Mouse (Mus musculus): Measurements from ENCODE around the gene Abhd17c. TPM values are rescaled to one million over a fixed set of nuclear protein-coding genes. Genes with fewer than 3 reads are reported as not detected.
A peak's percentile ranks its signal among the peaks of the same experiment; 100 is the strongest.
"Not testable (repeated sequence)": the region's sequence is repeated elsewhere in the genome, so short reads cannot be mapped to it uniquely, and the experiment has no call there.

Abhd17c gene
- polyA plus RNA-seq, 1 experiment from 2014 or later = 3.2 TPM

DNA sequence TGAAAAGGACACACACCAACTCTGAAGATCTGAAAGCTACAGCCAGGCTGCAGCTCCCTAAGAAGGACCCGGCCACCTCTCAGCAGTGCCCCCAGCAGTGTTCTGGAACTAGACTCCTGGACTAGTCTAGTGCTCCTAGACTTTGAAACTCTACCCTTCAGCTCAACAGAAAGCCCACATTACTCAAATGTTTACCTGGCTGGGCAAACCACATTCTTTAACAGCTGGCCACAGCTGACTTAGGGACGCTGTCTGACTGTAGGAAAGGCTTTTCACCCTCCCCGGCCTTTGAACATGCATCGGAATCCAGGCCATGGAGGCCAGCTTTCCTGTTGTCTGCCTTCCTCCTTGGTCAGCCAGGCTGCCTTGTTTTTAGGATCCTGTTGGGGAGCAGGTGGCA lies 20.0 kb downstream of the Abhd17c start:
- 65% methylated on average over 4 of the region's 4 CpGs for WGBS (ENCODE audit: insufficient replicate concordance)
- Histone ChIP-seq H3K36me3 (ENCODE audit: control insufficient read depth, insufficient read depth) (no peaks in the 10 kb centered on the region), H3K27ac (ENCODE audit: low read length) (no peak overlapping the region), H3K27me3 (ENCODE audit: control insufficient read depth, insufficient read depth, low read depth, low read length) (no peaks in the 10 kb centered on the region), H3K9ac (ENCODE audit: low read depth, low read length) (no peak overlapping the region), H3K4me1 (ENCODE audit: control insufficient read depth, low read depth, low read length) (peaks cover 5% of the 10 kb centered on the region), H3K4me2 (ENCODE audit: low read depth, low read length) (no peak overlapping the region), H3K4me3 (ENCODE audit: low read depth, low read length) (no peak overlapping the region), H3K9me3 (replicated peaks; ENCODE audit: control insufficient read depth, low read length) (no peaks in the 10 kb centered on the region)
- ATAC-seq (ENCODE audit: low read depth) = peak; percentile 44; the same call in 1 of the 2 replicates

- H3K9me3 ChIP-seq (replicated peaks; ENCODE audit: control insufficient read depth, low read length) = no peaks in the 10 kb centered on the region
- no peak overlapping the region for H3K9ac ChIP-seq (ENCODE audit: low read depth, low read length)
- no peak overlapping the region for H3K27ac ChIP-seq (ENCODE audit: low read length)
- H3K27me3 ChIP-seq (ENCODE audit: control insufficient read depth, insufficient read depth, low read depth, low read length) = no peaks in the 10 kb centered on the region
- no peak overlapping the region for H3K4me3 ChIP-seq (ENCODE audit: low read depth, low read length)
- no peak overlapping the region for H3K4me2 ChIP-seq (ENCODE audit: low read depth, low read length)
- peaks cover 3% of the 10 kb centered on the region; the same call in 1 of the 2 replicates for H3K4me1 ChIP-seq (ENCODE audit: control insufficient read depth, low read depth, low read length)
- 70% methylated on average over 8 of the region's 8 CpGs for WGBS (ENCODE audit: insufficient replicate concordance)
- no peak for ATAC-seq (ENCODE audit: low read depth)
- no peaks in the 10 kb centered on the region for H3K36me3 ChIP-seq (ENCODE audit: control insufficient read depth, insufficient read depth)
Measured at GRCm38 (mm10) chr7:84128661-84129060, 23.0 kb downstream of the Abhd17c start.

- Histone ChIP-seq H3K9ac (ENCODE audit: low read depth, low read length) (no peak overlapping the region), H3K36me3 (ENCODE audit: control insufficient read depth, insufficient read depth) (no peaks in the 10 kb centered on the region), H3K9me3 (replicated peaks; ENCODE audit: control insufficient read depth, low read length) (no peaks in the 10 kb centered on the region), H3K27me3 (ENCODE audit: control insufficient read depth, insufficient read depth, low read depth, low read length) (no peaks in the 10 kb centered on the region), H3K4me3 (ENCODE audit: low read depth, low read length) (no peak overlapping the region), H3K4me1 (ENCODE audit: control insufficient read depth, low read depth, low read length) (peaks cover 11% of the 10 kb centered on the region), H3K4me2 (ENCODE audit: low read depth, low read length) (no peak overlapping the region), H3K27ac (ENCODE audit: low read length) (no peak overlapping the region)
- 53% methylated on average over 1 of the region's 1 CpGs for WGBS (ENCODE audit: insufficient replicate concordance)
- ATAC-seq (ENCODE audit: low read depth) = no peak
Measured at GRCm38 (mm10) chr7:84125730-84126129, 26.0 kb downstream of the Abhd17c start.

- not testable (repeated sequence) for H3K4me3 ChIP-seq (ENCODE audit: low read depth, low read length); H3K36me3 ChIP-seq (ENCODE audit: control insufficient read depth, insufficient read depth); H3K9ac ChIP-seq (ENCODE audit: low read depth, low read length); H3K4me2 ChIP-seq (ENCODE audit: low read depth, low read length); H3K27me3 ChIP-seq (ENCODE audit: control insufficient read depth, insufficient read depth, low read depth, low read length); ATAC-seq (ENCODE audit: low read depth); H3K9me3 ChIP-seq (replicated peaks; ENCODE audit: control insufficient read depth, low read length); H3K27ac ChIP-seq (ENCODE audit: low read length)
- WGBS (ENCODE audit: insufficient replicate concordance) = 62% methylated on average over 3 of the region's 4 CpGs
- H3K4me1 ChIP-seq (ENCODE audit: control insufficient read depth, low read depth, low read length) = peaks cover 16% of the 10 kb centered on the region
Measured at GRCm38 (mm10) chr7:84123651-84124050, 28.0 kb downstream of the Abhd17c start.

DNA sequence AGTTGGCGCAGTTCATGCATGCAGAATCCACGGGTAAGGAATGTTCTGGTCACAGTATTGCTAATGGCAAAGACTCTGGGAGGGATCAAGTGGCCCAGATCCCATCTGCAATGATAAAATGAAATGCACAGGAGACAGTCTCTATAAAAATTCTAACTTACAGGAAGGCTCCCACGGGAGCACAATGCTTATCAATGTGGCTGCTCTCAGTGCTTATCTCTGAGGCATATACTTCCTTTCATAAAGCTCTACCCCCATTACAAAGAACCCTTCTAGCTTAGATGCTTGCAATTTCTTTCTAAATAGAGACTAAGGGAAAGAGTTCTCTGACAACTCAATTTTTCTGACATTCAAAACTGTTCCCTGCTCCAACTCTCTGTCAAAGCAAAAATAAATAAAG lies 29.9 kb downstream of the Abhd17c start:
- Histone ChIP-seq H3K36me3 (ENCODE audit: control insufficient read depth, insufficient read depth) (no peaks in the 10 kb centered on the region), H3K4me1 (ENCODE audit: control insufficient read depth, low read depth, low read length) (peaks cover 16% of the 10 kb centered on the region), H3K27ac (ENCODE audit: low read length) (no peak overlapping the region), H3K9ac (ENCODE audit: low read depth, low read length) (no peak overlapping the region), H3K4me3 (ENCODE audit: low read depth, low read length) (no peak overlapping the region), H3K9me3 (replicated peaks; ENCODE audit: control insufficient read depth, low read length) (no peaks in the 10 kb centered on the region), H3K4me2 (ENCODE audit: low read depth, low read length) (no peak overlapping the region), H3K27me3 (ENCODE audit: control insufficient read depth, insufficient read depth, low read depth, low read length) (no peaks in the 10 kb centered on the region)
- no peak for ATAC-seq (ENCODE audit: low read depth)
- 35% methylated on average over 3 of the region's 3 CpGs for WGBS (ENCODE audit: insufficient replicate concordance)

GRCm38 (mm10) chr7:84120142-84120760 lies 31.4 kb downstream of the Abhd17c start:
- WGBS (ENCODE audit: insufficient replicate concordance) = 53% methylated on average over 5 of the region's 5 CpGs
- no peak for ATAC-seq (ENCODE audit: low read depth)
- H3K4me1 ChIP-seq (ENCODE audit: control insufficient read depth, low read depth, low read length) = peaks cover 16% of the 10 kb centered on the region

GRCm38 (mm10) chr7:84119216-84120105 lies 32.2 kb downstream of the Abhd17c start:
- Histone ChIP-seq H3K36me3 (ENCODE audit: control insufficient read depth, insufficient read depth) (no peaks in the 10 kb centered on the region), H3K4me1 (ENCODE audit: control insufficient read depth, low read depth, low read length) (peaks cover 16% of the 10 kb centered on the region), H3K4me2 (ENCODE audit: low read depth, low read length) (no peak overlapping the region), H3K9ac (ENCODE audit: low read depth, low read length) (no peak overlapping the region), H3K27ac (ENCODE audit: low read length) (no peak overlapping the region), H3K4me3 (ENCODE audit: low read depth, low read length) (no peak overlapping the region), H3K9me3 (replicated peaks; ENCODE audit: control insufficient read depth, low read length) (no peaks in the 10 kb centered on the region), H3K27me3 (ENCODE audit: control insufficient read depth, insufficient read depth, low read depth, low read length) (no peaks in the 10 kb centered on the region)
- WGBS (ENCODE audit: insufficient replicate concordance) = 69% methylated on average over 12 of the region's 12 CpGs
- no peak for ATAC-seq (ENCODE audit: low read depth)

More at GRCm38 (mm10) chr7:84120142-84120760, 31.4 kb downstream of the Abhd17c start:
- Histone ChIP-seq H3K27ac (ENCODE audit: low read length) (no peak overlapping the region; the same call in none of the 2 replicates), H3K36me3 (ENCODE audit: control insufficient read depth, insufficient read depth) (no peaks in the 10 kb centered on the region), H3K9ac (ENCODE audit: low read depth, low read length) (no peak overlapping the region), H3K4me3 (ENCODE audit: low read depth, low read length) (no peak overlapping the region), H3K27me3 (ENCODE audit: control insufficient read depth, insufficient read depth, low read depth, low read length) (no peaks in the 10 kb centered on the region), H3K4me2 (ENCODE audit: low read depth, low read length) (no peak overlapping the region), H3K9me3 (replicated peaks; ENCODE audit: control insufficient read depth, low read length) (no peaks in the 10 kb centered on the region)

DNA sequence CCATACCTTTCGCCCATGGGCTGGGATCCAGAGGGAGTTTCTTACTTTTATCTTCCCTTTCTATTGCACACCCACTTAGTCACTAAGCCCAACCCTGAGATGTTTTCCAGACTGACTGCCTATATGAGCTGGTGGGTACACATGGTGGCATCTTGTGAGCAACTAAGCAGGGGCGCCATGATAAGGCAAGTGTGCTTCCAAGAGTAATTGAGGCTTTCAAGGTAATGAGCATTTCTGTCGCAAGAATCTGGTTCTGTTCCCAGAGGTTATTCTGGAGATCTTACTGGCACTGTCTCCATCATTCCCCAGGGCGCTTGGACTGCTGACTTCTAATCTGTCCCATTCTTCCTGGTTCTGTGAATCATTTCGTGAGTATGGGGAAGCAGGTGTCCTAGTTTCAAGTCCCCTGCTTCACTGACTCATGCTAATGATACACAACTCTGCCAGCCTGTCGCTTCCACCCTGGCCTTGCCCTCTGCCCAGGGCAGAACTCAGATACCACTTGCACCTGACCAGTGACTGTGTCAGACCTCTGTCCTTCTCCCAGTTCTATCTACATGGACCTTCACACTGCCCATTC lies 34.1 kb downstream of the Abhd17c start:
- peaks cover 16% of the 10 kb centered on the region for H3K4me1 ChIP-seq (ENCODE audit: control insufficient read depth, low read depth, low read length)
- H3K9ac ChIP-seq (ENCODE audit: low read depth, low read length) = no peak overlapping the region
- no peak overlapping the region for H3K4me3 ChIP-seq (ENCODE audit: low read depth, low read length)
- 67% methylated on average over 6 of the region's 6 CpGs for WGBS (ENCODE audit: insufficient replicate concordance)
- H3K4me2 ChIP-seq (ENCODE audit: low read depth, low read length) = no peak overlapping the region
- peaks cover 6% of the 10 kb centered on the region; the same call in 1 of the 2 replicates for H3K36me3 ChIP-seq (ENCODE audit: control insufficient read depth, insufficient read depth)
- H3K9me3 ChIP-seq (replicated peaks; ENCODE audit: control insufficient read depth, low read length) = no peaks in the 10 kb centered on the region
- no peaks in the 10 kb centered on the region for H3K27me3 ChIP-seq (ENCODE audit: control insufficient read depth, insufficient read depth, low read depth, low read length)
- ATAC-seq (ENCODE audit: low read depth) = no peak
- no peak overlapping the region for H3K27ac ChIP-seq (ENCODE audit: low read length)

Data from liver, embryonic 16.5 days (tissue).